Mouse (Mus musculus) mouse trophoblast stem cell (cell line): ENCODE measurements around the gene Cdpf1.

ENCODE experiments used
- in situ Hi-C, 2 experiments: fragments of 300-500 bp; cut with MseI, MboI; formaldehyde crosslinking; loops; 2 replicates in 1 of 2; 3 replicates in 1 of 2; pipeline ENCODE4 v1.15.1; 2025

The Cdpf1 gene

DNA sequence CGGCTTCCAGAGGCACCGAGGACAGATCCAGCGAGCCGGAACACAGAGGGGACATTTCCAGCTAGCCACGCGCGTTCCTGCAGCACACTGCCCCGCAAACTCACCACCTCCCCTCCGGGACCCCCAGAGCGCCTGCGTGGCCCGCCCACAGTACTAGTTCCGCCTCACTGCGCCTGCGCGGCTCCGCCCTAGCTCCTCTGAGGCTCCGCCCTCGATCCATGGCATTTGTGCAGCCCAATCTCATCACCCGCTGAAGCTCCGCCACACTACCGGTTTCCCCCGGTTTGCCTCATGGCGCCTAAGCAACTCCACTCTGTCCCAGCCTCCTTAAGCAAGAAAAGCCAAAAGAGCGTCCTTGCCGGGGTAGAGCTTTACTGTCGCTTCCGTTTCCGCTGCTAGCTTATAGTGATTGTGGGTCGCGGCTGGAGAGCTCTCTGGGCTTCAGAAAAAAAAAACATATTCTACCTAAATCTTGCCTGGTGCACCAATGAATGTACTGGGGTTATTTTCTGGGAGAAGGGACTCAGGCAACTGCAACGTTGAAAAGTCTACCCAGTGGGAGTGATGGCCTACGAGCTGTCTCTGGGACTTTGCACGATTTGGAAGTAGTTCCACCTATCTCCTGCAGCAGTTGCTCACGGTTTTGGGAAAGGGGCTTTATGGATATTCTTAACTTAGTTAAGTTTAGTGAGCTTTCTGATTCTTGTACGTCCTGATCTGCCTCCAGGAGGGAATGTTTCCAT lies at the start of gene Cdpf1:
TSS of gene Cdpf1 (minus strand) at position 163 of the 743 bp plus-strand sequence.
- in situ Hi-C loops = loop anchor here in 1 of 2 experiments (25.0 kb wide), 1 partner anchor 199 kb away; no protein-coding TSS in a partner anchor

DNA sequence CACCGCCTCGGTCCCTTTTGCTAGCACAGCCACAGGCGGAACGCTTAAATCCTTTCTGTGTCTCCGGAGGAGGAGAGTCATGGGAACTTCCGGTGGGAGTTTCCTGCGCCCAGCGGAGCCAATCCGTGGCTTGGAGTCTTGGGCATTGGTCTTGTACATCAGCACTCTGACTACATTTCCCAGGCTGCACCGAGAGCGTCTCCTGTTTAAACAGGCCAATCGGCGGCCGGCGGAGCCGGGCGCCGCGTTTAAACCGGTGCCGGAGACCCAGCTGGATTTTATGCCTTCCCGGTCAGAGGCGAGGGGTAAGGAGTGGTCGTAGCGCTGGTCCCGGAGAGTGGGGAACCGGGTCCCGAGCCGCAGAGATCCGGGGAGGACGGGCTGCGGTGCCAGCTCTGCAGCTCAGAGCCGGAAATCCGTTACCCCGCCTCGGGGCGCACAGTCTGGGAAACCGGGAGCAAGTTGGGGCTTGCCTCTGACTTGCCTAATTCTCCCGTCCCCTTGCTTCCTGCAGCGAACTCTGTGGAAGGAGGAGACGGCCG lies 48.1 kb upstream of the Cdpf1 start, which contains the start of gene Gtse1:
TSS of gene Gtse1 (plus strand) at position 256 of the 542 bp plus-strand sequence.
- in situ Hi-C loops = loop anchor here in 1 of 2 experiments (10.0 kb wide), 1 partner anchor 145 kb away; no protein-coding TSS in a partner anchor

DNA sequence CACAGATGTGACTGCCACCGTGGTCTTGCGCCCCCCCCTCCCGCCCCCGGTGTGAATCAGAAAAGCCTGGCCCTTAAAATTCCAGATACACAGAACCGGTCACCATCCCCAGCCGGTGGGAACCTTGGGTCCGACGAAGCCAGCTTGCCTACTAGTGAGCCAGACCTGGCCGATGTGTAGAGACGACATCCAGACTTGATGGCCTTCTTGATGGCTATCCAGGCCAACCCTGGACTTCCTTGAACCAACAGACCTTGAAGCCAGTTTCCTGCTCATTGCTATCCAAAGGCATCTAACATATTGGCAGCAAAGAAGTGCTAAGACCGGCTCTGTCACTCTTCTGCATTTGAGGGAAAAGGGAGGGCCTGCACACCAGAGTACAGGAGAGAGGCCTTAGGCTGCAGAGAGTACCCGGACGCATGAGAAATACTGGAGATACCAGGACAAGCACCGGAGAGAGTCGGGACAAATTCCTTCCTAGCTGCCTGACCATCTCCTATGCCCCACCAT lies 47.5 kb upstream of the Cdpf1 start:
- in situ Hi-C loops = loop anchor here in 1 of 2 experiments (10.0 kb wide), 1 partner anchor 144 kb away; no protein-coding TSS in a partner anchor

DNA sequence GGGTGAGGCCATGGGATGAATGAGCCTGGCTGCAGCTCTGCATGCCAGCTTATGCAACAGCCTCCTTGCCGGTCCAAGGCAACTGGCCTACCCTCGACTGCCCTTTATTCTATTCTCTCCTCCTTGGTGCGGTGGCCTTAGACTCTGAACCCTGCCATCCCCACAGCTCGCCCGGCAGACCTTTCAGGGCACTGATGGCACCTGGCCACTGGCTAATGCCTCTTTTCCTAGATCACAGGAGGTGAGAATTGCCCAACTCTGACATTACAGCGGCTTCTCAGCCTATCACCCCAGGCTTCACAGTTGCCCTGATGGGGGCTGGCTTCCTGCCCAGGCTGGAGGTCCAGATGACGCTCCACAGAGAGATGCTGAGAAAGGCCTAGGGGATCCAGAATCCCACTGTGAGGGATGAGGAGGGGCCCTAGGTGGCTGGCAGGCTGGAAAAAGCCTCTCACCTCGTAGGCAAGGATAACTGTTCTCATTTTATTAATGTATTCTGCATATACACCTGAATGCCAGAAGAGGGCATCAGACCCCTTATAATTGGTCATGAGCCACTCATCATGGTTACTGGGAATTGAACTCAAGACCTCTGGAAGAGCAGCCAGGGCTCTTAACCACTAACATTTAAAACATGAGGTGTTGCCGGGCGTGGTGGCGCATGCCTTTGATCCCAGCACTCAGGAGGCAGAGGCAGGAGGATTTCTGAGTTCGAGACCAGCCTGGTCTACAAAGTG lies 40.3 kb upstream of the Cdpf1 start:
- in situ Hi-C loops = loop anchor here in 1 of 2 experiments (10.0 kb wide), 1 partner anchor 137 kb away; no protein-coding TSS in a partner anchor

DNA sequence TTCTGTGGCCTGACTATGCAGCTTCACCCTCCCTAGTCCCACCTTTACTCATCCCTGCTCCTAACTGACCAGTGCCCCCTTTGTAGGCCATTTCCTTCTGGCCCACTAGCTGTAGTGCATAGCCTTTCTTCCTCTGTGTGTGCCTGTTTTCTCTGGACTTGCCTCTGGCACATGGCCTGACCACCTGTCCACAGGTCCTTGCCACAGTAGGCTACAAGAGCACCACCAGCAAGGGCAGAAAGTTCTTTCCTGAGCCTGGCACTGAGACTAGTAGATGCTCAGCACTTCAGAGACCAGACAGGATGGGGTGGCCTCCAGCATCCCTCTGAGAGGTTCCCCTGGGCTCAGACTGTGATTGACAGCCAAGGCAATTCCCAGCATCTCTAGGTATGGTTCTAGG lies 33.6 kb upstream of the Cdpf1 start:
- in situ Hi-C loops = no loop called here

DNA sequence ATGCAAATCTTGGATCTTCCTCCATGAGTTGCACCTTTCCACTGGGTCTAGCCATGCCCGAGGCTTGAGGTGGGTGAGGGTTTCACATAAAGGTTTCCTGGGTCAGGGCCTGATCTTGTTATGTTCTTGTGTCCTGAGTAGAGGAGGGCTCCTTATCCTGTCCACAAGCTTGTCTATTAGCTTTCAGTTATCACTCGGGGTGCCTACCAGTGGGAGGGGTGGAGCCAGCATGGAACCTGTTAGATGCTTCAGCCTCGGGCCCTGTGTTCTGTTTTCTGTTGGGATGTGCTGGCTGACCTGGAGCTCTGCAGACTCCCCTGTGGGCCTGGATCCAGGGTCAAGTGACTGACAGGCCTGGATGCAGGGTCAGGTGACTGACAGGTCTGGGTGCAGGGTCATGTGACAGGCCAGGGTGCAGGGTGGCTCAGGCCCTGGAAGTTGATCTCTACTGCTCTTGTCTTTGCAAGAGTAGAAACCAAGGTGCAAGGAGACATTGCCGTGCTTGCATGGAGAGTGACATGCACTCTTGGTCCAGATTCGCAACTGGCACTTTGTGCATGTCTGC lies 30.4 kb upstream of the Cdpf1 start:
- in situ Hi-C loops = no loop called here

DNA sequence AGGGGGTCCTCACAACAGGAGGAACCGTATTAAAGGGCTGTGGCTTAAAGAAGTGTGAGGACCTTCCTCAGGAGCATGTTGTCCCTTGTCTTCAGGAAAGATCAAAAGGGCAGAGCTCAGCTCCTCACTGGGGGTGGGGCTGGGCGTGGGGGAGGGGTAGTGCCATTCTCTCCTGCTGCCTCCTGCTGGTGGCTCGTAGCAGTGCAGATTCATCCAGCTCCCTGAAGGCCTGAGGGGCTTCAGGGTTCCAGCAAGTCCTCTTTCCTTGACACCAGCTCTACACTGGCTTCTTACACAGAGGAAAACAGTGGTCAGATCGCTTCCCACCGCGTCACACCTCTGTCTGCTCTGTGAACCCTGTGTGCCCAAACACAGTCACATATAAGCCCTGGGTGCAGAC lies 29.5 kb upstream of the Cdpf1 start:
- in situ Hi-C loops = no loop called here

DNA sequence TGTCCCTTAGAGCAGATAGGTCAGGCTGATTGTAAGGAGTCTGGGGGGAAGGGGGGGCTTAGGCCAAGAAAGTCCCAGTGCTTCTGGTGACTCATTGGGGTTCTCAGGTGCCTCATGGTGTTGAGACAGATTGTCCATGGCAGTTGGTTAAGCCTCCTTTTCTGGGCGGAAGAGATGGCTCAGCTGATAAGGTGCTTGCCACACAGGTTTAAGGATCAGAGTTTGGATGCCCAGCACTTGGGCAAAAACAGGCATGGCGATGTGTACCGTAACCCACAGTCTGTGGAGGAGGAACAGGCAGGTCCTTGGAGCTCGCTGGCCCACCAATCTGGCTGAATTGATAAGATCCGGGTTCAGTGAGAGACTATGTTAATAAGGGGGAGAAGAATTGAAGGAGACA lies 25.4 kb upstream of the Cdpf1 start:
- in situ Hi-C loops = no loop called here

DNA sequence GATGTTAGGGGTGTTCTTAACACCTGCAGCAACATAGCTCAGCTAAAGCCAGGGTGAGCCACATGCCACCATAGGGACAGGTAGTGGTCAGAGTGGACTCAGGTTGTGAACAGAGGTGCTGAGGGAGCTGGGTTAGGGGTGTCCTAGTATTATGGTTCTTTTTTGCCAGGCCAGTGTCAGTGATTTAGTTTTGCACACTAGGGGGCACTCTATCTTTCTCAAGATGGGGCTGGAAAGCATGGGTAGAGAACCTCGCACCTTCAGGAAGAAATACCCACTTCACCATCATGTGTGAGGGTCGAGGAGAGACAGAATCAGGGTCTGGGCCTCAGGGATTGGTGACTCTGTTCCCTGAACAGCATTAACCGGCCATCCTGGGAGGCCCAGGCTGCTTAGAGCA lies 23.8 kb upstream of the Cdpf1 start:
- in situ Hi-C loops = no loop called here

DNA sequence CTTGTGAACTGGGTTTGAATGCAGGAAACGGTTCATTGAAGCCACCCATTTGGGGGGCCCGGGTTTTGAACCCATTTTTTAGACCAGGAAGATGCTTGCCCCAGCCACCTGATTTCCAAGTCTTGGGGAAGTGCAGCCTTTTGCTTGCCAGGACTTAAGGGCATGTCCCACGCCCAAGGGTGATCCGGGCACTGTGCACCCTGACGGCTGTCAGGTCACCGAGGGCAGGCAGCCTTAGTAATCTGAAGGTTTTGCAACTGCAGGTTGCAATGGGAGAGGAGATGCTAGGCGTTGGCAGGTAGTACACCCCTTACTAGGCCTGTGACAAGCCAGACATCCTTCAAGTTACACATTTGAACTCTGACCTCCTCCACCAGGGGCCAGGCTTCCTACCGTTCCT lies 21.1 kb upstream of the Cdpf1 start:
- in situ Hi-C loops = no loop called here

DNA sequence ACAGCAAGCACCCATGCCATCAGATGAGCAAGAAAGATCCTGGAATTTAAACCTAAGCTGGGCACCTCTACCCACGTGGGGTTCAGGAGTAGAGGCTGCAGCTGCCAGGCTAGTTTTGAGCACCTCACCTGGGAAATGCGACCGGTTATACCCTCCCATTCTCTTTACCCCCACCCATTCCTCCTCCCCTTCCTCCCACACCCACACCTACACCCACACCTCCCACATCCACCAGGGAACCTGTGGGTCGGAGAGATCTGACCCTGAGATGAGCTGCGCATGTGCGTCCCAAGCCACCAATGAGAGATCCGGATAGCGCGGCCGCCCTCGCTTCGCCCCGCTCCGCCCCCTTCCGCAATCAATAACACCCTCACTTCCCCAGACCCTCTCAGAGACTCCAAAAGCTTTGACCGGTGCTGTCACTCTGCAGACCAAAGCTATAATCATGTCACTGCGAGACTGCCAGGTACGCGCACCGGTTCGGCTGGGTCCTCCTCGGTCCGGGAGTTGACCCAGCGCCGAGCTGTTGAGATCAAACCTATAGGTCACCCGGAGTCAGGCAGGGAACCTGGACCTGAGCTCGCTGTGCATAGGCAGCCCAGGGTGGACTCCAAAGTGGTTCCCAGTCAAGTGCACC lies 20.6 kb upstream of the Cdpf1 start, which contains the start of gene Ttc38:
TSS of gene Ttc38 (plus strand) at position 353 of the 637 bp plus-strand sequence.
- in situ Hi-C loops = no loop called here

DNA sequence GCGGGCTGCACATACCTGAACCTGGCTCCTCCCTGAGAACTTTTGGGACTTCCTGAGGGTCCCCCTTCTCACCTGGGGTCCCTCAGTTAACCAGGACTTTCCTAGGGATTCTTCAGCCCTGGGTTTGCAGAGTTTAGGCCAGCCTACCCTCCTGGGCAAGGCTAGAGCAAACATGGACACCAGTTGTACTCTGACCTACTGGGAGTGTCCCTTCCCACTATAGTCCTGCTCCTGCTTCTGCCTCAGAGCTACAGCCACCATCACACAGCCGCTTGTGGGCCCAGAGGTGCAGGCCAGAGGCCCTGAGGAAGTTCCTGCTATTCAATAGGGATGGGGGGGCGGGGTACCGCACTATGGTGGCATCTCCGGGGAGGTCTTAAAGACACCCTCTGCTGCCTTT lies 18.0 kb upstream of the Cdpf1 start:
- in situ Hi-C loops = no loop called here

DNA sequence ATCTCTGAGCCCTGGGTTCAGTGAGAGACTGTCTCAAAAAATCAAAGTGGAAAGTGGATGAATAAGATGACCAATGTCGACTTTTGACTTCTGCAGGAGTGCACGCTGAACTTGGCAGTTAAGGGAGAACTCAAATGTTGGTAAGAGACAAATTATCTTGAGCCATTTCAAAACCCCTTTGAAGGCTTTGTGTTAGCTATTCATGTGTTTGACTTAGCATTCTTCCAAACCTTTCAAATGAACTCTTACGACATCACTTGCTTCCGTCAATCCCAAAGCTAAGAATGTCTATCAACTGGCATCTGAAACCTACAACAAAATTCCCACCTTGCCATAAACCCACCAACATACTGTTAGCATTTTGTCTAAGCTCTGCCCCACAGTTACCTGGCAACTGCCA lies 16.6 kb upstream of the Cdpf1 start:
- in situ Hi-C loops = no loop called here

DNA sequence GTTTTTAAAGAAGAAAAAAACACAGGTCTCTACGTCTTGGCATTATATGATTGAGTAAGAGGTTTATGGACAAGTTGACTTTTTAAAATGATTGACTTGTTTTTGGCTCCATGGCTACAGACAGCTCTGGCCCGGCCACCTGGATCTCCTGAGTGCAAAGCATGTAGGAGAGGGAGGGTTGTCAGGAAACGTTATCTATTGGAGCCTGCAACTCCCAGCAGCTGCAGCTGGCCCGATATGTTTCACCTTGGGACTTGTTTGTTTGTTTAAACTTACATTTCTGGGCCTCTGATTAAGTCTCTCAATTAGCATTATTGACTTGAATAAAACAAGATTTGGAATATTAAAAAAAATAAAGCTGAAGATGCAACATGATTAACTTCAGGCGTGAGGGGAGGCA lies 15.2 kb upstream of the Cdpf1 start:
- in situ Hi-C loops = no loop called here

DNA sequence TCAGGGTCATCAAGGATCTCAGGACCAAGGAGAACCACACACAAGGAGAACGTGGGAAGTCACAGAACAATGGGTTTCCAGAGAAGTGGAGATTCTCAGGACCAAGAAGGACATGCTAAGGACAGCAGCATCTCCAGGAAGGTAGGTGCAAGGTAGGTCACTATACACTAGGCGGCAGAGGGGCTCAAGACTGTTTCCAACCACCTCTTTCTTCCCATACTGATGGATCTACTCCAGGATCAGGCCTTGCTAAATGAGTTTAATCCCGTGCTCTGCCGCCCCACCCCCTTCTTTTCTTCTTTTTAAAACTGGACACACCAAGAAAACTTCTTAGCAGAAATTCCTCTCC lies 10.5 kb upstream of the Cdpf1 start:
- in situ Hi-C loops = loop anchor here in 1 of 2 experiments (25.0 kb wide), 1 partner anchor 210 kb away; no protein-coding TSS in a partner anchor

DNA sequence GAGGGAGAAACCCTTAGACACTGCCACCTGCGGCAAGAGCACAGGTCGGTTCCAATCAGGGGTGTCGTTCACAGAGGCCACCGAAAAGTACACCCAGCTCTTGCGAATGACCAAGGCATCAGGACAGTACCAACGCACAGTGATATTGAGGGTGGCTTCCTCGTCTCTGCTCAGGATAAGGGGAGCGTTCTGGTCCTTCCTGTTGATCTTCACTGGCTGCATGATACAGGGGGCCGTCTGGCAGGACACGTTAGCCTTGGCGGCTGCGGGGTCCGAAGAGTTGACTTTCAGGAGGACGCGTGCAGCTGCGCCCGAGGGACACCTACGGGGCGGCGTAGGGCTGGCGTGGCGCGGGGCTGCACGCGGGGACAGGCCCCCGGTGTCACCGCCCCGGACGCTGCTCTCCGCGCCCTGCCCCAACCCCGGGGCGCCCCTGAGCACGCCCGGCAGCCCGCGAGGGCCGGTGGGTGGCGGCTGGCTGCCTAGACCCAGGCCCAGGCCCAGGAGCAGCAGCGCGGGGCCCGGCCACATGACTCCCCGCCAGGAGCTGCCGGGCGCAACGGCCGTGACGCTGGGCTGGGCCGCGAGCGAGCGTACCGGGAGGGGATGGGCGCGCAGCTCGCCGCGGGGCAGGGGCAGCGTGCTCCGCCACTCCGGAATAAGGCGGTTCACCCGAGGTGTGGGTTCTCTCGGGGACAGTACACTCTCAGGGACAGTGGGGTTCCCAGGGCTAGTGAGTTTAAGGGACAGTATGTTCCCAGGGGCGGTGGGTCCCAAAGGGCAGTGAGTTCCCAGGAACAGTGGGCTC lies 9.9 kb upstream of the Cdpf1 start, which contains the start of gene Pkdrej:
TSS of gene Pkdrej (minus strand) at position 532 of the 808 bp plus-strand sequence.
- in situ Hi-C loops = loop anchor here in 1 of 2 experiments (25.0 kb wide), 1 partner anchor 209 kb away; no protein-coding TSS in a partner anchor

DNA sequence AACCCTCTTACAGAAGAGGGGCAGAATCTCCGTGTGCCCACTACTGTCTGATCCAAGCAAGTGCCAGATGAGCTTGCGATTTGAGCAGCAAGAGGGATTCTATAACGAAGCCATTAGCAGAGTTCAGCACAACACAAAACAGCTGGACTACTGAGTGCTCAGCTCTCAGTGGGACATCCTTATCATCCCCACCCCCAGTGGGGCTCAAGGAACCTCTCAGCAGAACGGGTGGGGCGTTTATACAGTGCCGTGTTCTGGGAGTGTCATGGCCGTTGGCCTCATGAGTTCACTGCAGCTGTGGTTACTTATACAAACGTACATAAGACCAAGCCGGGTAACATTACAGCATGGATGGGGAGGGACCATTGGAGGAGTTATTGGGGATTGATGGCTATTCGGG lies 1.9 kb upstream of the Cdpf1 start:
- in situ Hi-C loops = loop anchor here in 1 of 2 experiments (25.0 kb wide), 1 partner anchor 201 kb away; no protein-coding TSS in a partner anchor

DNA sequence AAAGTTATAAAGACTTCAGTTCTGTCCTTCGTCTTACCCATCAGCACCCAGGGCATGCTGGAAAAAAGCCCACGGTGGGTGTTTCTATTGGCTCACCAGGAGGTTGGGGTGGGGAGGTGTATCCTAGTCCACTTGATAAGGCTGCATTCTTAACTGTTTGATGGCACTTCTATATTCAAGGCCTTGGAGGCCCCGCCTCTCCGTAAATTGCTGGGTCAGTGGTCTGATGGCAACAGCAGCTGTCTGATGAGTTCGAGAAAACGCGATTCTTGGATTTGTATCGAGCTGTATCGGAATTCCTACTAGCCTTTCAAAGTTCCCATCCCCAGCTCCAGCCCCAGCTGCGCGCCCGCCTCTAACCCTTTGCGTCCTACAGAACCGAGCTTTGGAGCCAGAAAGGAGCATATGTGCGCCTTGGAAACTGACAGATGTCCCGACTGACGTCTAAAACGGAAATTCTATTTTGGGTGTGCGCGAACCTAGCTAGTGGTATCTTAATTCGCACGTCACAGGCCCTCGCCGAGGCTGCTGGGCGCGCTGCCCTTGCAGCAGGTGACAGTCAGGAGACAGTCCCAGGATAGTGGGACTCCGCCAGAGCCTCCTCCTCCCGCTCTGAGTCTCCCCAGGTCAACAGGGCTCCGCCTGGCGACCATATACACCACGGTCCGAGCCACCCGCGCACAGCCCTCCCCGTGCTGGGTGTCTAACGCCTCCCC lies 533 bp downstream of the Cdpf1 start:
- in situ Hi-C loops = loop anchor here in 1 of 2 experiments (25.0 kb wide), 1 partner anchor 199 kb away; no protein-coding TSS in a partner anchor

DNA sequence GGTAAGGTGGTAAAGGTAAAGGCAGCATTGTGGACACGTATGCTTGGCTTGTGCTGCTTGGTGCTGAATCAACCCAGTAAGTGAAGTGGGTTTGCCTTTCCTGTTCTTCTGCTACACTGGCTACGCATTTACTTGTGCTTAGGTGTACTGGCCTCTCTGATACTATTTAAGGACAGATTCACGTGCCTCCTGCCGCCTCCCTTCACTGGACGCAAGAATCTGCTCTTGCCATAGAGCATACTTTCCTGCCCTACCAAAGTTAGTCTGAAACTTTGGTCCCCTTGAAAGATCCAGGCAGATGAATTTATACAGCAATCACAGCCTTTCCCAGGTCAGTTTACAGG lies 1.1 kb downstream of the Cdpf1 start:
- in situ Hi-C loops = loop anchor here in 1 of 2 experiments (25.0 kb wide), 1 partner anchor 198 kb away; no protein-coding TSS in a partner anchor
